Mouse (Mus musculus): ENCODE data around the gene Ppp1r26.

Ppp1r26 gene

DNA sequence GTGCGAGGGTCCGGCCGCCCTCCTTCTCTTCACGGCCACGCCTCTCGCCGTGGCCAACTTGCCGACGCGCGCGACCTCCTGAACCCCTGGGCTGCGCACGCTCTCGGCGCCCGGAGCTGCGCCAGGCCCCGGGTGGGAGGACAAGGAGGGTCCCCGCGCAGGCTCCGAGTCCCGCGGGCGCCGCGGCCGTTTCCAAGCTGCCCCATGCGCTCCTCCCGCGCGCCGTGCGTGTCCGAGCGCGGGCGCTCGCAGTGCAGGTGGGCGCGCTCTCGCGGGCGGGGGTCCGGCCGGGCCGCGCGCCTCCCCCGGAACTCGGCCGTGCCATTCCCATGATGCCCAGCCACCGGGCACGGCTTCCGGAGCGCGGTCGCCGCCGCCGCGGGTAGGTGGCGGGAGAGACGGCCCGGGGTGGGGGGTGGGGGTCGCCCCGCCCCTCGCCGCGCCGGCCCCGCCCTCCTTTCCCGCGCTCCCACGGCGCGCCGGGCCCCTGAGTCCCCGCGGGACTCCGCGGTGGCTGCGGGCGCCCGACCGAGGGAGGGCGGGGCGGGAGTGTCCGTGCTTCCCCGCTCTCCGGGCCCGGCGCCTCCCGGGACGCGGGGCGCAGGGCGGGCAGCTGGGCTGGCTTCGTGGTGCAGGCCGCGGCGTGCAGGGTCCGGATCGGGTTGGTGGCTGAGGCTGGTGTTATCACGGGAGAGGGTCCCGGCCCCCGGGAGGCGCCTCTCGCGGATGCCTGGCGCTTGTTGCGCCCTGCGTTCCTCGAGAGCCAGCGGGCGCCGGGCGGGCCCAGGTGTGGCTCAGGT is at the start of gene Ppp1r26:
Ppp1r26 (plus strand) TSS at position 286 of the 800 bp plus-strand sequence.
- DNase-seq (ENCODE audit: low spot score in 2 of 2) = peak in 1 of 2 experiments; percentile 45

DNA sequence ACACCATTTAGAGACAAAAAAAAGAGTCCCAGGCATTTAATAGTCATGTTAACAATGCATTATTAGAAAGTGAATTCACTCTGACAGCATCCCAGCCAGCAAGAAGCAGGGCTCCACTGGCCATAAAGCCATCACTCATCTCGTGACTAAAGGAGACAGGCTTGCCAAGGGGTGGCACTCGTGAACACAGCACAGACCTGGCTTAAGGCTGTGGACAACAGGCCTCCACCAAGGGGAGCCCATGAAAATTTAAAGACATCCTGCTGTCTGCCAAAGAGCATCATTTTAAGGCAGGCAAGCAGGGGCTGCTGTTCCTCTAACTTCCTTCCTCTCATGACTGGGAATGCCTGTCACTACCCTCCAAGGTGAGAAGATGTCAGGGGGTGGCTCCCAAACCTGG is 49.7 kb upstream of the Ppp1r26 start:
- DNase-seq (ENCODE audit: low spot score in 2 of 2) = no peak

GRCm38 (mm10) chr2:28397417-28398119 is 49.0 kb upstream of the Ppp1r26 start:
- no peak for DNase-seq (ENCODE audit: low spot score in 2 of 2)

- no peak for DNase-seq (ENCODE audit: low spot score in 2 of 2)
Measured at GRCm38 (mm10) chr2:28401647-28402046, 45.0 kb upstream of the Ppp1r26 start.

DNA sequence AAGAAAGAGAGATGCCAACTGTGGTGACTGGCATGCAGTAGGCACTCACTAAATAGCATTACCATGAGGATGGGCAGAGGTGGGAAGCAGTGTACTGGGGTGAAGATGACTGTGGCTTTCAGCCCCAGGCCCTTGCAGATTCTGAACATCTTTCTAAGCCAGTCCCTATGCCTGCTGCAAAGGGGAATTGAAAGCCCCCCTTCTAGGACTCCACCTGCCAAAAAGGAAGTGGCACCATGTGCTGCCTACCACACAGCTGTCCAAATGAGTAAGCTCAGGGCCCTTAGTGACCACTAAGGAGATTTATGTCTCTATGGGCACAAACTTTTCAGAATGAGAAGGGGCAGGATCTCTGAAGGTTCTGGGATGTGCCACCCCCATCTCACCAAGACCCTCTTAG is 44.5 kb upstream of the Ppp1r26 start:
- no peak for DNase-seq (ENCODE audit: low spot score in 2 of 2)

GRCm38 (mm10) chr2:28407796-28408195 is 38.8 kb upstream of the Ppp1r26 start:
- no peak for DNase-seq (ENCODE audit: low spot score in 2 of 2)

DNA sequence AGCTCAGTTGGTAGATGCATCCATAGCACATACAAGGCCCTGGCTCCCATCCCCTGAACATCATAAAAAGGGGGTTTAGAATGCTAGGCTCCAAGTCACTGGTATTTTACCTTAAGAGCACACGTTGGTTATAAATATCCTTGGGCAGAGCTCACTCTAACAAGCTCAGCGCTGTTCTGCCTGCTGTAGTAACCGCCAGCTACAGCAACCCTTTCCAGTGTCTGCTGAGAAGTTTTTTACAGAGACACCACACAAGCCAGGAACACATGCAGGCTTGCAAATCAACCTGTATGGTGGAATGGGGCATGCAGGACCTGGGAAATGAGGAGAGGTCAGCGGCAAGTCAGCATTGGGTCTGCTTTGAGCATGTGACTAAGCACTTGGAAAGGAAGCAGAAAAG is 37.5 kb upstream of the Ppp1r26 start:
- DNase-seq (ENCODE audit: low spot score in 2 of 2) = no peak

GRCm38 (mm10) chr2:28409566-28409965 is 37.0 kb upstream of the Ppp1r26 start:
- no peak for DNase-seq (ENCODE audit: low spot score in 2 of 2)

DNA sequence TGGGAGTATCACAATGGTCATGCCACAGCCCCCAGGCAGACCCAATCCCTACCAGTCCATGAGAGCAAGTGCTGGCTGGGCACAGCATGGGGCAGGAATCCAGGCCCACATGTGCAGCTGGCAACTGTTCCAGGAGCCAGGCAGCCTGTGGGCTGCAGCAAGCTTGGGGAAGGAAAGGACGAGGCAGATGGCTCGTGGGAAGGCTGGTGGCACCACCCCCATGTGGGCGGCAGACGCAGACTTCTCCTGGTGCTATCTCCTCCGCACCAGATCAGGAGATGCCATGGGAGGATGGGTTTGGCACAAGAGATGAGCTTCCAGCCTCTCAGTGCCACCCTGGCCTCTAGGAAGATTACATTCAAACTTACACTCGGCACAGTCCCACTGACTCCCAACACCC is 33.7 kb upstream of the Ppp1r26 start:
- DNase-seq (ENCODE audit: low spot score in 2 of 2) = peak; percentile 93 to 96

- no peak for DNase-seq (ENCODE audit: low spot score in 2 of 2)
Measured at GRCm38 (mm10) chr2:28414116-28414756, 32.4 kb upstream of the Ppp1r26 start.

- no peak for DNase-seq (ENCODE audit: low spot score in 2 of 2)
Measured at GRCm38 (mm10) chr2:28414757-28415137, 31.9 kb upstream of the Ppp1r26 start.

GRCm38 (mm10) chr2:28415387-28416024 is 31.1 kb upstream of the Ppp1r26 start:
- peak; percentile 50 to 77 for DNase-seq (ENCODE audit: low spot score in 2 of 2)

DNA sequence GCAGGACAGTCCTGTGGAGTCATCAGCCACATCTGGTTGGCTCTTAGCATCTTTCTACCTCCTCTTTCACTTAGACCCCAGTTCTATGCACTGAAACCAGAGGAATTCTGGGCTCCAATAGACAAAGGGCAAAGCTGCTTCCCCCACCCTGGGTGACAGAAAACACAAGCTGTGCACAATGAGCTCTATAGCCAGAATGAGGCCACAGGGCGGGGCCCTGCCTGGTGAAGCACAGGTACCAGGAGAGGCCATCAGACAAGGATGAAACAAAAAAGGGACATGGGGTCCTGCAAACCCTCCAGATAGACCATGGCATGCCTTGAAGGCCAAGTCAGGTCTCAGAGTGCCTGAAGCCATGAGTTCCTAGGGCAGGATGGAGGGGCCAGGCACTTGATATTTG is 30.1 kb upstream of the Ppp1r26 start:
- no peak for DNase-seq (ENCODE audit: low spot score in 2 of 2)

GRCm38 (mm10) chr2:28418034-28418433 is 28.6 kb upstream of the Ppp1r26 start:
- DNase-seq (ENCODE audit: low spot score in 2 of 2) = peak; percentile 85 to 86

DNA sequence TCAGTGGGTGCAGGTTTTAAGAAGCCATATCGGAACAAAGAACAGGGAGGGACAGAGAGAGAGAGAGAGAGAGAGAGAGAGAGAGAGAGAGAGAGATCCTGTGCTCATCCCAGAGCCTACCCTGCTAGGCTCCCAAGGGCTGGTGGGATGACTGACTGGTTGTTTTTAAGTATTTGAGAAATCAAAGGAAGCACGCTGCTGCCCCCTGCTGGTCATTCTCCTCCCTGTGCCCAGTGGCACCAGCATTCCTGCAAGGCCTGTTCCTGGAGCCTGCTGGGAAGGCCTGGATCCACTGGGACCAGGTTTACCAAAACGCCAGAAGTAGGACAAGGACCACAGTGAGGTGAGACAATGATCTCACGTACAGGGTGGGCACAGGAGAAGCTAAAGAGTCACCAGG is 26.7 kb upstream of the Ppp1r26 start:
- peak; percentile 91 to 92 for DNase-seq (ENCODE audit: low spot score in 2 of 2)

DNA sequence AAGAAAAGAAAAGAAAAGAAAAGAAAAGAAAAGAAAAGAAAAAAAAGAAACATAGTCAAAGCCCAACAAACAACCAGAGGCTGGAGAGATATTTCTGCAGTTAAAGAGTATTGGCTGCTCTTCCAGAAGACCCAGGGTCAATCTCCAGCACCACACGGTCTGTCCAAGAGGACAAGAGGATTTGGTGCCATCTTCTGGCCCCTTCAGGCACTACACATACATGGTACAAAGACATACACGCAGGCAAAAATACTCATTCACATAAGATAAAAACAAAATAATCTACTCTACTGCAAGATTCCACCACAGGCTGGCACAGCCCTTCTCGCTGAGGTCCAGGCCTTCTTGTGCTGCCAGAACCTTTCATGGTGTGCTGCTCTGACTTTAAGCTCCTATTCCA is 23.4 kb upstream of the Ppp1r26 start:
- DNase-seq (ENCODE audit: low spot score in 2 of 2) = no peak

- no peak for DNase-seq (ENCODE audit: low spot score in 2 of 2)
Measured at GRCm38 (mm10) chr2:28427226-28427625, 19.4 kb upstream of the Ppp1r26 start.

DNA sequence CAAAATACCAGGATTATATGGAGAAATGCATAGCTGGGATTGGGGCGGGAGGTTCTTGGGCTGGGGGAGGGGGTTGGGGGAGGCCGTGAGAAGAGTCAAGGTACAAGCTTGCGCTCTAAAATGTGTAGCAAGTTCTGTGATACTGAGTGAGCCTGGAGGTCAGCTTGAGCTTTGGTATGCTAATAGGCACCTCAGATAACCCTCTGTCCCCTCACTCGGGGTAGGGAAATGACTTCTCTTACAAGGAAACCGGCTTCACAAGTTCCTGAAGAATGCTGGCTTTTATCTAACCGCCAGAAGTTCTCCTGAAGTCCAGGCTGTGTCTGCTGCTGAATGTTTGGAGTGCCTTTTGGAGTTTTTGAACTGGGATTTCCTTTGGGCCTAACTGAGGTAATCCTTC is 15.8 kb upstream of the Ppp1r26 start:
- DNase-seq (ENCODE audit: low spot score in 2 of 2) = no peak

GRCm38 (mm10) chr2:28432811-28433210 is 13.8 kb upstream of the Ppp1r26 start:
- no peak for DNase-seq (ENCODE audit: low spot score in 2 of 2)

- DNase-seq (ENCODE audit: low spot score in 2 of 2) = no peak
Measured at GRCm38 (mm10) chr2:28433512-28433911, 13.1 kb upstream of the Ppp1r26 start.

- DNase-seq (ENCODE audit: low spot score in 2 of 2) = peak in 1 of 2 experiments; percentile 62
Measured at GRCm38 (mm10) chr2:28435401-28435800, 11.2 kb upstream of the Ppp1r26 start.

DNA sequence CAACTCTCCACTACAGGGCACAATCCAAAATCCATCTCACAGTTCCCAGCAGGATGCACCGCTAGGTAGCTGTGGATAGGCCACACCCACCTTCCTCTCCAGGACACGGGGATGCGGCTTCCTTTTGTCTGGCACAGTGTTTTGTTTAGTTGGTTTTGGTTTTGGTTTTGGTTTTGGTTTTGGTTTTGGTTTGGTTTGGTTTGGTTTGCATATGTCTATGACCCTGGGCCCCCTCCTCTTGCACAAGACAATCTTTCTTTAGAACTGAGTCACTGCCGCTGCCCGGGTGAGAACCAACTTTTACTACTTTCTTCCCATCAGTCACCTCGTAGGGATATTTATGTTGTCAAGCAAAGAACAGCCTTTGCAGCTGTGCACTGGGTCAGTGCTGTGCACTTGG is 5.8 kb upstream of the Ppp1r26 start:
- no peak for DNase-seq (ENCODE audit: low spot score in 2 of 2)

All from right cerebral cortex, postnatal 36 days (tissue).